Mouse (Mus musculus): ENCODE measurements around the gene Crhr2.

GRCm38 (mm10) chr6:55087355-55087754 is 45.5 kb downstream of the Crhr2 start:
- TF ChIP-seq POLR2A (IDR thresholded peaks at IDR 0.05; ENCODE audit: insufficient read length, low read depth) = no peak
- no peak for TF ChIP-seq MYOD1 (IDR thresholded peaks at IDR 0.05; ENCODE audit: control insufficient read depth in 1 of 3, insufficient read length in 2 of 3, low read depth in 2 of 3)
- TF ChIP-seq E2F4 (IDR thresholded peaks at IDR 0.05; ENCODE audit: insufficient read depth) = no peak
- TF ChIP-seq MAX (IDR thresholded peaks at IDR 0.05; ENCODE audit: low read depth) = no peak
- TF ChIP-seq USF1 (IDR thresholded peaks at IDR 0.05; ENCODE audit: low read depth) = no peak
- TF ChIP-seq TCF3 (IDR thresholded peaks at IDR 0.05; ENCODE audit: insufficient read length, low read depth) = no peak
- no peak for TF ChIP-seq TCF12 (IDR thresholded peaks at IDR 0.05; ENCODE audit: insufficient read depth, poor library complexity, severe bottlenecking)
- no peak for TF ChIP-seq CEBPB (IDR thresholded peaks at IDR 0.05; ENCODE audit: insufficient read depth, poor library complexity, severe bottlenecking)
- TF ChIP-seq REST (IDR thresholded peaks at IDR 0.05; ENCODE audit: insufficient read depth, insufficient read length) = no peak
- no peak for TF ChIP-seq POLR2AphosphoS2 (IDR thresholded peaks at IDR 0.05; ENCODE audit: insufficient read length, low read depth)
- no peak for TF ChIP-seq MYOG (IDR thresholded peaks at IDR 0.05; ENCODE audit: control insufficient read depth in 1 of 3, insufficient read depth in 1 of 3, insufficient read length in 2 of 3, low read depth in 2 of 3)
- no peak for TF ChIP-seq SRF (IDR thresholded peaks at IDR 0.05; ENCODE audit: control insufficient read depth, insufficient read length, low read depth)
